39 mouse cellular contexts compared by ENCODE assay signal in genomic region chr2:74604011-74604410, GRCm38 (mm10). TPM values are rescaled to one million over a fixed set of nuclear protein-coding genes. Genes with fewer than 3 reads are reported as not detected.
"Had no signal": no experiment of that assay in that cellular context is flagged by ENCODE, and none has a peak within 500 bp of the region (broad histone marks: within the 10 kb centered on the region; RNA-seq: fewer than 3 reads in every experiment).

No protein-coding gene starts in this region.

- H3K27me3 ChIP-seq: heart, embryonic 12.5 days; intestine, embryonic 15.5 days; kidney, embryonic 15.5 days; limb, embryonic 12.5 days; liver, embryonic 13.5 days; liver, embryonic 15.5 days had no signal

- H3K36me3 ChIP-seq: heart, embryonic 10.5 days; heart, embryonic 12.5 days; intestine, embryonic 15.5 days; kidney, embryonic 15.5 days; limb, embryonic 10.5 days; limb, embryonic 12.5 days; liver, embryonic 13.5 days; liver, embryonic 15.5 days had no signal

- H3K4me3 ChIP-seq: heart, embryonic 10.5 days; heart, embryonic 12.5 days; intestine, embryonic 15.5 days; kidney, embryonic 15.5 days; left cerebral cortex, adult 2 months; limb, embryonic 10.5 days; limb, embryonic 12.5 days; liver, embryonic 13.5 days; liver, embryonic 15.5 days had no signal

- H3K9ac ChIP-seq: heart, embryonic 12.5 days; hindbrain, embryonic 14.5 days; intestine, embryonic 15.5 days; kidney, embryonic 15.5 days; limb, embryonic 12.5 days; liver, embryonic 13.5 days; liver, embryonic 15.5 days; liver, postnatal 0 days had no signal

- H3K27ac ChIP-seq: heart, embryonic 10.5 days; hindbrain, embryonic 14.5 days; intestine, embryonic 15.5 days; kidney, embryonic 15.5 days; kidney, postnatal 0 days; left cerebral cortex, adult 2 months; limb, embryonic 10.5 days; limb, embryonic 12.5 days; liver, embryonic 13.5 days; liver, embryonic 15.5 days had no signal

- ATAC-seq: hindbrain, embryonic 16.5 days; inflammation-experienced regulatory T-cells, adult 6 months; intestine, embryonic 15.5 days; intestine, postnatal 0 days; liver, postnatal 0 days had no signal

- DNase-seq: gastrocnemius, postnatal 10 days; gastrocnemius, postnatal 25 days; heart, adult 18-20 months; heart, postnatal 10 days; heart, postnatal 4 days; kidney, adult 18-20 months; kidney, adult 9 months; kidney, postnatal 14 days; kidney, postnatal 36 days; layer of hippocampus, adult 9-11 months; liver; liver, embryonic 13.5 days; liver, postnatal 0 days had no signal

- H3K4me1 ChIP-seq: heart, embryonic 10.5 days; heart, embryonic 12.5 days; intestine, embryonic 15.5 days; kidney, embryonic 15.5 days; liver, embryonic 13.5 days; liver, embryonic 15.5 days had no signal

- H3K9me3 ChIP-seq: heart, embryonic 10.5 days; heart, embryonic 12.5 days; intestine, embryonic 15.5 days; kidney, embryonic 15.5 days; limb, embryonic 10.5 days; limb, embryonic 12.5 days; liver, embryonic 13.5 days; liver, embryonic 15.5 days had no signal

- H3K4me2 ChIP-seq: heart, embryonic 12.5 days; hindbrain, embryonic 14.5 days; intestine, embryonic 15.5 days; kidney, embryonic 15.5 days; limb, embryonic 12.5 days; liver, embryonic 11.5 days; liver, embryonic 13.5 days; liver, embryonic 15.5 days had no signal

RNA-seq across cellular contexts. Expression of gene Evx2, which starts 55.3 kb away (rescaled TPM):
- total RNA-seq: gastrocnemius, adult 18-20 months; granulocyte monocyte progenitor cell, adult 5-6 weeks; heart, adult 18-20 months; heart, adult 8-10 months; heart, postnatal 10 days; heart, postnatal 25 days; heart, postnatal 4 days; layer of hippocampus, adult 18-20 months; layer of hippocampus, adult 8-10 months; layer of hippocampus, postnatal 14 days; left cerebral cortex, adult 2 months; left cerebral cortex, postnatal 10 days; left cerebral cortex, postnatal 36 days had no signal
- polyA plus RNA-seq: heart, embryonic 10.5 days; heart, embryonic 12.5 days; heart, embryonic 14.5 days; heart, embryonic 16.5 days; inflammation-experienced regulatory T-cells, adult 6 months; intestine, postnatal 0 days; kidney, embryonic 15.5 days; large intestine, adult 2 months; liver, embryonic 13.5 days; liver, embryonic 15.5 days; liver, postnatal 0 days had no signal
